Mouse (Mus musculus) intestine, embryonic 16.5 days (tissue): Measurements from ENCODE around the gene Tmem233. TPM values are rescaled to one million over a fixed set of nuclear protein-coding genes. Genes with fewer than 3 reads are reported as not detected.

Source experiments
- ATAC-seq: fragments of 200-750 bp; cut with Nextera tagmentation; 2 replicates; pipeline ENCODE4 v1.8.0; 2017; ENCODE audit warnings: moderate TSS enrichment, moderate library complexity
- H3K27ac ChIP-seq: fragments of 300-500 bp; sonication (generic); 2 replicates; pipeline ENCODE4 v1.5.1; 2014; ENCODE audit warnings: mild to moderate bottlenecking, low read length
- H3K27me3 ChIP-seq: fragments of 300-500 bp; sonication (generic); replicated peaks from 2 replicates; pipeline ENCODE4 v1.6.1; 2014; ENCODE audit warnings: low read length, control low read depth, mixed read lengths; ENCODE audit not compliant: control insufficient read depth, insufficient read depth
- H3K36me3 ChIP-seq: fragments of 300-500 bp; sonication (generic); 2 replicates; pipeline ENCODE4 v1.6.1; 2014; ENCODE audit warnings: low read length, control low read depth; ENCODE audit not compliant: control insufficient read depth, insufficient read depth
- H3K4me1 ChIP-seq: fragments of 300-500 bp; sonication (generic); 2 replicates; pipeline ENCODE4 v1.6.1; 2014; ENCODE audit warnings: low read length, control low read depth, mixed read lengths; ENCODE audit not compliant: control insufficient read depth, insufficient read depth
- H3K4me2 ChIP-seq: fragments of 300-500 bp; sonication (generic); 2 replicates; pipeline ENCODE4 v1.6.1; 2014; ENCODE audit warnings: low read depth, low read length, control low read depth
- H3K4me3 ChIP-seq: fragments of 300-500 bp; sonication (generic); 2 replicates; pipeline ENCODE4 v1.5.1; 2014; ENCODE audit warnings: mild to moderate bottlenecking, low read length
- H3K9ac ChIP-seq: fragments of 300-500 bp; sonication (generic); 2 replicates; pipeline ENCODE4 v1.6.1; 2014; ENCODE audit warnings: low read depth, low read length
- H3K9me3 ChIP-seq: fragments of 300-500 bp; sonication (generic); 2 replicates; pipeline ENCODE4 v1.6.1; 2016; ENCODE audit warnings: low read length, control low read depth; ENCODE audit not compliant: control insufficient read depth
- WGBS: fragments of 180-500 bp; shearing (Covaris S2); extraction: QIAGEN DNeasy Blood & Tissue Kit; methylation state at CpG from one replicate; pipeline ENCODE4 v1.1.7; 2014; 5-methylcytosine and 5-hydroxymethylcytosine counted together
- polyA plus RNA-seq: library from polyadenylated mRNA; unstranded; fragments of >200 nt; fragmentation: Nextera tagmentation; extraction: Ambion mirVana; gene quantifications from 2 replicates; pipeline ENCODE4 v1.2.1, GENCODE M21; 2015

The Tmem233 gene
- polyA plus RNA-seq, 1 experiment from 2014 or later, result not detected

GRCm38 (mm10) chr5:116023251-116023661 lies 59.8 kb downstream of the Tmem233 start:
- ATAC-seq, result peak; percentile 9
- no peaks in the 10 kb centered on the region for H3K9me3 ChIP-seq
- 17% methylated on average over 8 of the region's 8 CpGs for WGBS
- H3K27ac ChIP-seq, result peak overlapping the region; percentile 93
- peak overlapping the region; percentile 86 for H3K4me3 ChIP-seq
- peaks cover 25% of the 10 kb centered on the region for H3K36me3 ChIP-seq
- peaks cover 22% of the 10 kb centered on the region for H3K4me1 ChIP-seq
- H3K9ac ChIP-seq, result peak overlapping the region; percentile 89
- peak overlapping the region; percentile 64 for H3K4me2 ChIP-seq
- H3K27me3 ChIP-seq, result no peaks in the 10 kb centered on the region

GRCm38 (mm10) chr5:116022658-116023200 lies 60.3 kb downstream of the Tmem233 start:
- H3K27me3 ChIP-seq, result no peaks in the 10 kb centered on the region
- WGBS, result 65% methylated on average over 7 of the region's 7 CpGs
- H3K36me3 ChIP-seq, result peaks cover 29% of the 10 kb centered on the region
- peak overlapping the region; percentile 93 for H3K27ac ChIP-seq
- ATAC-seq, result no peak
- peak overlapping the region; percentile 86 for H3K4me3 ChIP-seq
- H3K4me1 ChIP-seq, result peaks cover 22% of the 10 kb centered on the region
- peak overlapping the region; percentile 89 for H3K9ac ChIP-seq
- H3K9me3 ChIP-seq, result no peaks in the 10 kb centered on the region
- H3K4me2 ChIP-seq, result peak overlapping the region; percentile 64

GRCm38 (mm10) chr5:116022131-116022530 lies 60.9 kb downstream of the Tmem233 start:
- Histone ChIP-seq H3K4me1 (peaks cover 22% of the 10 kb centered on the region), H3K4me2 (peak overlapping the region; percentile 64), H3K9ac (peak overlapping the region; percentile 89), H3K27me3 (no peaks in the 10 kb centered on the region), H3K36me3 (peaks cover 35% of the 10 kb centered on the region), H3K9me3 (no peaks in the 10 kb centered on the region), H3K27ac (peak overlapping the region; percentile 93), H3K4me3 (peak overlapping the region; percentile 86)
- 90% methylated on average over 12 of the region's 12 CpGs for WGBS
- no peak for ATAC-seq

GRCm38 (mm10) chr5:116021552-116021951 lies 61.5 kb downstream of the Tmem233 start:
- H3K27ac ChIP-seq, result no peak overlapping the region
- no peaks in the 10 kb centered on the region for H3K9me3 ChIP-seq
- H3K9ac ChIP-seq, result no peak overlapping the region
- no peak overlapping the region for H3K4me2 ChIP-seq
- H3K4me3 ChIP-seq, result no peak overlapping the region
- WGBS, result 86% methylated on average over 14 of the region's 14 CpGs
- H3K36me3 ChIP-seq, result peaks cover 40% of the 10 kb centered on the region
- ATAC-seq, result no peak
- no peaks in the 10 kb centered on the region for H3K27me3 ChIP-seq
- H3K4me1 ChIP-seq, result peaks cover 22% of the 10 kb centered on the region

- Histone ChIP-seq H3K4me3 (no peak overlapping the region), H3K4me1 (peaks cover 22% of the 10 kb centered on the region), H3K9me3 (no peaks in the 10 kb centered on the region), H3K9ac (peak overlapping the region; percentile 11; the same call in 1 of the 2 replicates), H3K27ac (peak overlapping the region; percentile 79), H3K36me3 (peaks cover 57% of the 10 kb centered on the region), H3K27me3 (no peaks in the 10 kb centered on the region), H3K4me2 (no peak overlapping the region)
- no peak for ATAC-seq
- WGBS, result 59% methylated on average over 11 of the region's 11 CpGs
Measured at GRCm38 (mm10) chr5:116019371-116019770, 63.7 kb downstream of the Tmem233 start.

- WGBS, result 72% methylated on average over 6 of the region's 6 CpGs
- peak overlapping the region; percentile 79 for H3K27ac ChIP-seq
Measured at GRCm38 (mm10) chr5:116018784-116019183, 64.3 kb downstream of the Tmem233 start.

GRCm38 (mm10) chr5:116018196-116018595 lies 64.8 kb downstream of the Tmem233 start:
- Histone ChIP-seq H3K27me3 (no peaks in the 10 kb centered on the region), H3K36me3 (peaks cover 58% of the 10 kb centered on the region)
- no peak for ATAC-seq

More at GRCm38 (mm10) chr5:116018784-116019183, 64.3 kb downstream of the Tmem233 start:
- H3K4me2 ChIP-seq, result no peak overlapping the region
- peaks cover 22% of the 10 kb centered on the region for H3K4me1 ChIP-seq
- H3K9me3 ChIP-seq, result no peaks in the 10 kb centered on the region
- peaks cover 58% of the 10 kb centered on the region for H3K36me3 ChIP-seq
- no peak overlapping the region for H3K4me3 ChIP-seq
- H3K27me3 ChIP-seq, result no peaks in the 10 kb centered on the region
- 0 out of 2 replicates have a peak overlapping the region, but pooled peaks have one; percentile 11 for H3K9ac ChIP-seq
- ATAC-seq, result peak; percentile 51

GRCm38 (mm10) chr5:116017391-116017790 lies 65.7 kb downstream of the Tmem233 start:
- Histone ChIP-seq H3K36me3 (peaks cover 58% of the 10 kb centered on the region), H3K4me1 (peaks cover 16% of the 10 kb centered on the region)

More at GRCm38 (mm10) chr5:116018196-116018595, 64.8 kb downstream of the Tmem233 start:
- peaks cover 20% of the 10 kb centered on the region for H3K4me1 ChIP-seq
- H3K9me3 ChIP-seq, result no peaks in the 10 kb centered on the region
- no peak overlapping the region for H3K4me3 ChIP-seq
- no peak overlapping the region for H3K27ac ChIP-seq
- no peak overlapping the region for H3K4me2 ChIP-seq
- WGBS, result 89% methylated on average over 9 of the region's 9 CpGs
- H3K9ac ChIP-seq, result no peak overlapping the region

GRCm38 (mm10) chr5:116016542-116016941 lies 66.5 kb downstream of the Tmem233 start:
- H3K27ac ChIP-seq, result no peak overlapping the region
- no peaks in the 10 kb centered on the region for H3K27me3 ChIP-seq
- no peak overlapping the region for H3K4me3 ChIP-seq
- peaks cover 14% of the 10 kb centered on the region for H3K4me1 ChIP-seq
- no peaks in the 10 kb centered on the region for H3K9me3 ChIP-seq
- no peak overlapping the region for H3K4me2 ChIP-seq
- no peak overlapping the region for H3K9ac ChIP-seq
- no peak for ATAC-seq
- WGBS, result 96% methylated on average over 5 of the region's 5 CpGs
- peaks cover 58% of the 10 kb centered on the region for H3K36me3 ChIP-seq

More at GRCm38 (mm10) chr5:116017391-116017790, 65.7 kb downstream of the Tmem233 start:
- H3K9me3 ChIP-seq, result no peaks in the 10 kb centered on the region
- no peak overlapping the region for H3K9ac ChIP-seq
- no peak overlapping the region for H3K4me3 ChIP-seq
- H3K27me3 ChIP-seq, result no peaks in the 10 kb centered on the region
- no peak overlapping the region for H3K27ac ChIP-seq
- 94% methylated on average over 8 of the region's 8 CpGs for WGBS
- no peak overlapping the region for H3K4me2 ChIP-seq
- ATAC-seq, result no peak
